Mouse (Mus musculus) stomach, embryonic 15.5 days (tissue): ENCODE results near the gene Timp2. TPM values are rescaled to one million over a fixed set of nuclear protein-coding genes. Genes with fewer than 3 reads are reported as not detected.
A peak's percentile ranks its signal among the peaks of the same experiment; 100 is the strongest.

ENCODE experiments used
- ATAC-seq: fragments of 200-750 bp; cut with Nextera tagmentation; 2 replicates; pipeline ENCODE4 v1.8.0; 2017; ENCODE audit warnings: low read depth, moderate number of reproducible peaks, moderate TSS enrichment; ENCODE audit not compliant: insufficient read depth, low FRiP score
- H3K27ac ChIP-seq: fragments of 300-500 bp; sonication (generic); 2 replicates; pipeline ENCODE4 v1.5.1; 2015; ENCODE audit warnings: mild to moderate bottlenecking, inconsistent platforms
- H3K27me3 ChIP-seq: fragments of 300-500 bp; sonication (generic); replicated peaks from 2 replicates; pipeline ENCODE4 v1.6.1; 2015; ENCODE audit warnings: inconsistent platforms
- H3K36me3 ChIP-seq: fragments of 300-500 bp; sonication (generic); 2 replicates; pipeline ENCODE4 v1.6.1; 2015; ENCODE audit warnings: inconsistent platforms
- H3K4me1 ChIP-seq: fragments of 300-500 bp; sonication (generic); 2 replicates; pipeline ENCODE4 v1.6.1; 2015; ENCODE audit warnings: inconsistent platforms
- H3K4me2 ChIP-seq: fragments of 300-500 bp; sonication (generic); 2 replicates; pipeline ENCODE4 v1.6.1; 2015; ENCODE audit warnings: mild to moderate bottlenecking, inconsistent platforms
- H3K4me3 ChIP-seq: fragments of 300-500 bp; sonication (generic); replicated peaks from 2 replicates; pipeline ENCODE4 v1.5.1; 2015; ENCODE audit warnings: inconsistent platforms
- H3K9ac ChIP-seq: fragments of 300-500 bp; sonication (generic); 2 replicates; pipeline ENCODE4 v1.6.1; 2015; ENCODE audit warnings: inconsistent platforms
- H3K9me3 ChIP-seq: fragments of 300-500 bp; sonication (generic); 2 replicates; pipeline ENCODE4 v1.6.1; 2016; ENCODE audit warnings: inconsistent platforms
- WGBS: fragments of 180-500 bp; shearing (Covaris S2); methylation state at CpG from one replicate; pipeline ENCODE4 v1.1.7; 2015; 5-methylcytosine and 5-hydroxymethylcytosine counted together
- polyA plus RNA-seq: library from polyadenylated mRNA; unstranded; fragments of >200 nt; fragmentation: Nextera tagmentation; extraction: Ambion mirVana; gene quantifications from 2 replicates; pipeline ENCODE4 v1.2.1, GENCODE M21; 2015

Gene Timp2
- polyA plus RNA-seq = 78.8 and 83.0 TPM in 2 replicates

DNA sequence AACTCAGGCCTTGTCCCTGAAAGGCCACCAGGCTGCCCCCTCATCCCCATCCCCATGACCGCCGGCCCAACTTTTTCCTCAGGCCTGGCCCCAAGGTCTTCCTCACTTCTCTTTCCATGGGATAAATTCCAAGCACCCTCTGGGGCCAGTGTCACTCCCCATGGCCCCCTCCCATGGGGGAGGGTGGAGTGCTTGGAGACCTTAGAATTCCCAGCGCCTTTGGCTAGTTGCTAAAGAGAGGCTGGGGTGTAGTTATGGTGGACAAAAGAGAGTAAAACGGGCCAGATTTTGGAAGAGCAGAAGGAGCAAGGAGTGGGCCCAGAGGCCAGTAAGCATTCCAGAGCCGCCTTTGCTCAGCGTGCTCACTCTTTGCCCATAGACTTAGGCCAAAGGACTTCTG is at the start of gene Timp2:
Gene Timp2, minus strand, starts transcription at position 101 of the 400 bp plus-strand sequence.
- Histone ChIP-seq H3K27ac (peak within 1 kb of the TSS; percentile 90), H3K27me3 (no peaks in the 10 kb centered on the region), H3K9ac (peak within 1 kb of the TSS; percentile 80), H3K4me2 (peak within 1 kb of the TSS; percentile 72), H3K4me1 (peaks cover 28% of the 10 kb centered on the region), H3K9me3 (no peaks in the 10 kb centered on the region), H3K36me3 (no peaks in the 10 kb centered on the region), H3K4me3 (peak within 1 kb of the TSS; percentile 72)
- 39% methylated on average over 6 of the region's 6 CpGs for WGBS
- no peak for ATAC-seq

DNA sequence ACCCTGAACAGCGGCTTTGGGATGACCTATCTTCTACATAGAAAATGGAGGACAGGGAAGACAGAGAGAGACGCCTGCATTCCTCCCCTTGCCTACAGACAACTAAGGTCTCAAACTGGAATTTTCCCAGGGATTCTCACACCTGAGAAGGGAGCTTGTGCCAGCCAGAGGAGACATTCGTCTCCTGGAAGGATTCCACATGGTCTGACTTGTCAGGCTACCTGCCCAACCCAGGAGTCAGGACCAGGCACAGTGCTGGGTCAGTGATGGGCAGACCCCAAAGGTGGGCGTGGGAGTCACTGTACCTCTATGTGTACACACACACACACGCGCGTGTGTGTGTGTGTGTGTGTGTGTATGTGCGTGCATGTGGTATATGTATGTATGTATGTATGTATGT is 49.8 kb upstream of the Timp2 start:
- 89% methylated on average over 8 of the region's 8 CpGs for WGBS
- H3K4me3 ChIP-seq = no peak overlapping the region
- no peaks in the 10 kb centered on the region for H3K9me3 ChIP-seq
- no peak overlapping the region for H3K9ac ChIP-seq
- H3K27ac ChIP-seq = no peak overlapping the region
- peaks cover 27% of the 10 kb centered on the region for H3K36me3 ChIP-seq
- H3K27me3 ChIP-seq = no peaks in the 10 kb centered on the region
- no peak for ATAC-seq
- H3K4me1 ChIP-seq = peaks cover 33% of the 10 kb centered on the region
- no peak overlapping the region for H3K4me2 ChIP-seq

DNA sequence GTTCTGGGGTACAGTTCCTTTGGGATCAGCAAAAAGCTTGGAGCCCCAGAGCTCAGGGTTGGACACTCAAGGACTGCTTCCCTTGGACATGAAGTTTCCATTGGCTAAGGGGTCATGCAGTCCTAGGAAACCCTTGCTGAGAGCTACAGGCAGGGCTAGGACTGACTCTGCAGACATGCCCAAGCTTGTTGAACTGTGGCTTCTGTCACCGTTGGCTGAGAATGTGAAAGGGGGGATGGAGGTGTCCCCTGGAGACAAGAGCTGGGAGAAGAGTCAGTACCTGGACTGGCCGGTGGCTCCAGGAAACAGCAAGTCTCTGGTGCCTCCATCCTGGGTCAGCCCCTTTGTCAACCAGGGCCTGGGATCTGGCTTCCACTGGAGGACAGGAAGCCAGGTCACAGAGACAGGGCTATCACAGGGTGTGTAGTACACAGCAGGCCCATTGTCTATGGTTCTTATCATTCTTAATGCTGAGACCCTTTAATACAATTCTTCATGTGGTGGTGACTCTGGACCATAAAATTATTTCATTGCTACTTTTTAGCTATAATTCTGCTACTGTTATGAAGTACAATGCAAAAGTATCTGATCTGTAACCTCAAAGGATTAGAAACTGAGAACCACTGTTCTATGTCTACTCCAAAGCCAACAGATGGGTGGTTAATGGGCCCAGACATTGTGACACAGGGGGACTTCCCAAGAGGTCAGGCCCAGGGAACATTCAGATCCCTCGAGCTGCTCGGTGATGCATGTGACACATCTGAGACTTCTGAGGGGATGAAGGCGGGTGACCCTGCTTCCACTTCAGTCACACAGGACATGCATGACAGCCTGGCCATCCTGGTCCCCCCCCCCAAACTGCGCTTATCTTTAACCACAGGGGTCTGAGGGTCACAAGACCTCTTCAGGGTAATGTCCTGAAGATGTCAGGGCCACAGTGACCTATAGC is 48.7 kb upstream of the Timp2 start:
- Histone ChIP-seq H3K27ac (no peak overlapping the region), H3K9me3 (no peaks in the 10 kb centered on the region), H3K9ac (no peak overlapping the region), H3K4me3 (no peak overlapping the region), H3K4me2 (no peak overlapping the region), H3K4me1 (peaks cover 38% of the 10 kb centered on the region), H3K27me3 (no peaks in the 10 kb centered on the region), H3K36me3 (peaks cover 26% of the 10 kb centered on the region)
- 84% methylated on average over 6 of the region's 6 CpGs for WGBS
- ATAC-seq = no peak

DNA sequence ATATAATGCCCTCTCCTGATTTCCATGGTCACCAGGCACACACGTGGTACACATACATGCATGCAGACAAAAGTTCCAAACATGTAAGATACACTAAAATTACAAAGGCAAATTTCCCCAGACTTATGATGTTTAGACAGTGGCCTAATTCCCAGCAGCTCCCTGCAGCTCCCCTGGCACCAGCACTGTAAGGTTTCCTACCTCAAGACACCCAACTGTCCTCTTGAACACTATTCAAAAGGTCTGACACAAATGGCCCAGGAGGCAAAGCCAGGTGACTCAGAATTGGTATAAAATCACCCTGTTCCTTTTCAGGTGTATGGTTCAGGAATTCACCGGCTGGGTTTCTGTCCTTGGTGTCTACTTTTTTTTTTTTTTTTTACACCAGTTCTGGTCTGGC is 47.6 kb upstream of the Timp2 start:
- no peak overlapping the region for H3K9ac ChIP-seq
- no peaks in the 10 kb centered on the region for H3K27me3 ChIP-seq
- ATAC-seq = no peak
- H3K4me1 ChIP-seq = peaks cover 38% of the 10 kb centered on the region
- 84% methylated on average over 2 of the region's 2 CpGs for WGBS
- H3K4me3 ChIP-seq = no peak overlapping the region
- H3K27ac ChIP-seq = no peak overlapping the region
- peaks cover 24% of the 10 kb centered on the region for H3K36me3 ChIP-seq
- no peak overlapping the region for H3K4me2 ChIP-seq
- H3K9me3 ChIP-seq = no peaks in the 10 kb centered on the region

DNA sequence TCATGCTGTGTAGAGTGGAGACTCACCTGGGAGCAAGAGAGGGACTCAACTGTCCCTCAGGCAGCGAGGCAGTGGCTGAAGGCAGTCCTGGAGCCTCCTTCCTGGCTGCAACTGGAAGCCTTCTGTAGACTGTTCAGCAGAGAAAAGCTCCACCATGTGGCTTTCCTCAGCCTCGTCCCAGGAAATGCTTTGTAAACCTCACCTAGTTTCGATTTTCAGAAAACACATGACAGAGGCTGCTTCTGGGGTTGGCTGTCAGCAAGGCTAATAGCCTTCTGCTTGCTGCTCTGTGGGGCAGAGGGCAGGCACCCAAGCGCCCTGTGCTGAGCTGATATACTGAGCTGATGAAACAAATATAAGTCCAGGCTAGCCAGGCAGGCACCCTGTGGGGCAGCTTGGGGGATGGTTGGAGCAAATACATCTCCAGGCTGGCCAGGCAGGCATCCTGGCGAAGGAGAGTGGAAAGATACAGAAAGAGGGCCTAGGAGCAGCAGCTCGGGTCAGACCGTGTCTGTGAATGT is 46.3 kb upstream of the Timp2 start, which contains the start of gene Lgals3bp:
Gene Lgals3bp, minus strand, starts transcription at position 333 of the 521 bp plus-strand sequence.
- Histone ChIP-seq H3K27ac (peak within 1 kb of the TSS; percentile 89), H3K9me3 (no peaks in the 10 kb centered on the region), H3K4me1 (peaks cover 40% of the 10 kb centered on the region), H3K4me3 (peak within 1 kb of the TSS; percentile 28), H3K27me3 (no peaks in the 10 kb centered on the region), H3K9ac (no peak within 1 kb of the TSS), H3K36me3 (peaks cover 15% of the 10 kb centered on the region), H3K4me2 (peak within 1 kb of the TSS; percentile 44)
- WGBS = 22% methylated on average over 7 of the region's 7 CpGs
- peak; percentile 76 for ATAC-seq

DNA sequence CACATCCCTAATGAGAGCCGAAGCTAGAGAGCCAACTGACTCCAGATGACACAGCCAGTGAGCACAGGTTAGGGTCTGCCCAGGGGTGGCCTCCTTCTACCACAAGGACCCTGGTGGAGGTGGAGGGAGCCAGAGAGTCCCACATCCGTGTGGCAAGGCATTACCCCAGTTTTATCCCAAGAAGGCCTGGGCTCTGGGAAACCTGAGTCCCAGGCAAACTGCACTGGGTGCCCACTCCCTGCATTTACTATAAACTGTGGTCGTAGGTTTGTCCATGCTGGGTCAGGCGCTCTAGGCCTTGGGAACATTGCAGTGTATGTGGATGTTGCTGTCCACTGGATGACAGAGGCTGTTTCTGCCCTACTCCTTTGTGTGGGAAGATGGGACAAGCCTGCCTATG is 45.7 kb upstream of the Timp2 start:
- H3K27me3 ChIP-seq = no peaks in the 10 kb centered on the region
- H3K36me3 ChIP-seq = peaks cover 12% of the 10 kb centered on the region
- ATAC-seq = no peak
- H3K9ac ChIP-seq = no peak overlapping the region
- peak overlapping the region; percentile 28 for H3K4me3 ChIP-seq
- H3K27ac ChIP-seq = peak overlapping the region; percentile 89
- peak overlapping the region; percentile 44 for H3K4me2 ChIP-seq
- 71% methylated on average over 4 of the region's 4 CpGs for WGBS
- peaks cover 35% of the 10 kb centered on the region for H3K4me1 ChIP-seq
- no peaks in the 10 kb centered on the region for H3K9me3 ChIP-seq

DNA sequence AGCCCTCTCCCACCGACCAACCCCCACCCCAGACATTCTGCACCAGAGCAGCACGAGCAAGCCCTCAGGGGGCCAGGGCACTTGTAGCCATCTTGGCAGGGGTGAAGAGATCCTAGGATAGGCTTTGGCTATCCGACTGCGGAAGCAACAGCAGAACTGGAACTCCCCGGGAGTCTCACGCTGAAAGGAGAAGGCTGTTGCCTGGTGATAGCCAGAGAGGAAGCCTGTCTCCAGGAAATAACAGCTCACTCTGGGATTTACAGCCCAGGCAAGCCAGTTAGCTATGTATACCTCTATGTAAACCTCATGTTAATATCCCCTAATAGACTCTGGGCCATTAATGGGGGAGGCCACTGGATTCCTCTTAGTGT is 45.0 kb upstream of the Timp2 start:
- ATAC-seq = no peak
- no peaks in the 10 kb centered on the region for H3K27me3 ChIP-seq
- peaks cover 28% of the 10 kb centered on the region for H3K4me1 ChIP-seq
- H3K4me2 ChIP-seq = peak overlapping the region; percentile 44
- peaks cover 13% of the 10 kb centered on the region for H3K36me3 ChIP-seq
- H3K9ac ChIP-seq = no peak overlapping the region
- WGBS = 26% methylated on average over 6 of the region's 6 CpGs
- peak overlapping the region; percentile 28; the same call in 1 of the 2 replicates for H3K4me3 ChIP-seq
- H3K9me3 ChIP-seq = no peaks in the 10 kb centered on the region
- peak overlapping the region; percentile 89 for H3K27ac ChIP-seq

DNA sequence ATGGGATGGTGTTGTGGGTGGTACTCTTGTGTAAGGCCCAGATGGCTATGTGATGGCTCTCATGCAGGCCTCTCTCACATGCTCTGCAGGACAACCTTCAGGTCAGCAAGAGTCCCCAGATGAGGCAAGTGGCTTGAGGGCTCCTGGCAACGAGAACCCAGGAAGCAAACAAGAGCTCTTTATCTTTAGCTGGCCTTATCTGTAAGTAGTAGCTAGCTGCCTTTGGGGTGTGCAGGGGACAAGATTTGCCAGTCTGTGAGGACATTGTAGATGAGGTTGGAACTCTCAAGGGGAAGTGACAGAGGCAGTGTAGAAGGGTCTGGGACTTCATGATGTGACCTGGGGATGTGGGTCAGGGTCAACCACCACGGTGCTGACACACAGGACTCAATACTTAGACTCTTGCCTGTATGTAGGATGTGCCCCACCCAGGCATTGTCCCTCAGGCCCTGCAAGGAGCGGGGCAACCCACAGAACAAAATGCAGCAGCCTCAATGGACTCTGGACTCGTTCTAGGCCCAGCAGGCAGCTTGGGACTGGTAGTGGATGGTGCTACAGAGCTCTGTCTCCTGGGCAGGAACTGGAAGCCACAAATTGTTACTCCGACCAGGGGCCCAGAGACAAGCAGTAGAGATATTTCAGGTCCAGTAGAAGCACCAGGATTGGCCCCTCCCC is 44.5 kb upstream of the Timp2 start:
- H3K36me3 ChIP-seq = peaks cover 10% of the 10 kb centered on the region; the same call in 1 of the 2 replicates
- no peak overlapping the region for H3K9ac ChIP-seq
- H3K4me2 ChIP-seq = peak overlapping the region; percentile 44
- no peaks in the 10 kb centered on the region for H3K9me3 ChIP-seq
- peak overlapping the region; percentile 89 for H3K27ac ChIP-seq
- no peak for ATAC-seq
- H3K4me1 ChIP-seq = peaks cover 28% of the 10 kb centered on the region
- WGBS = 65% methylated on average over 5 of the region's 5 CpGs
- peak overlapping the region; percentile 28; the same call in 1 of the 2 replicates for H3K4me3 ChIP-seq
- H3K27me3 ChIP-seq = no peaks in the 10 kb centered on the region

DNA sequence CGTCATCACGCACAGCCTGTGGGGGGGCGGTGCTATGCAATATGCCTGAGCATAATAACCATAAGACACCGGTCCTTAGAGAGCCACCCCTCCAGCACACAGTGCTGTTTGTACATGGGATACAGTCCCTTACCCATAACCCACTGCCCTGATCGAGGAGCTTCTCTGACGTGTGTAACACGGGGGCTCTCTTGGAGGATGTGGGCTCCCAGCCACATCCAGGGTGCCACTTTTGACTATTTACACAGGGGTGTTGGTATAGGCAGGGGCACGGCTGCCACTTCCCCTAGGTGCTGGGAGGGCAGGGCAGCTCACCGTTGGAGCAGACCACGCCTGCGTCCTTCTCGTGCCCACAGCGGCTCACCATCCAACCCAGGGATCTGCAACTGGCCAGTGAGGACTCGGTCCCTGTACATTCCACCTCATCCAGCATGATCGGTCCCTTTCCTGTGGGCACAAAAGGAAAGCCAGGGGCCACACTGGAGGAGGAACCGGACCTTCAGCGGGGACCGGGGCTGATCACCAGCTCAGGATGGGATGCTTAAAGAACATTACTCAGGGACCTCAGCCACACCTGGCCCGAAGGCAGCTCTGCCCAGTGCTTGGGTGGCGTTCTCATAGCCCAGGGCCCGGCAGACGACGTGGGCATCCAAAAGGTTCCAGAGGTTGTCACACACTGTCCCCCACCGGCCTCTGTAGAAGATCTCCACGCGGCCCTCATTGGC is 42.4 kb upstream of the Timp2 start:
- no peak overlapping the region for H3K9ac ChIP-seq
- peaks cover 28% of the 10 kb centered on the region for H3K4me1 ChIP-seq
- H3K4me3 ChIP-seq = no peak overlapping the region
- ATAC-seq = no peak
- H3K9me3 ChIP-seq = no peaks in the 10 kb centered on the region
- H3K36me3 ChIP-seq = peaks cover 10% of the 10 kb centered on the region; the same call in 1 of the 2 replicates
- no peak overlapping the region for H3K4me2 ChIP-seq
- H3K27ac ChIP-seq = no peak overlapping the region
- no peaks in the 10 kb centered on the region for H3K27me3 ChIP-seq
- 88% methylated on average over 26 of the region's 26 CpGs for WGBS

DNA sequence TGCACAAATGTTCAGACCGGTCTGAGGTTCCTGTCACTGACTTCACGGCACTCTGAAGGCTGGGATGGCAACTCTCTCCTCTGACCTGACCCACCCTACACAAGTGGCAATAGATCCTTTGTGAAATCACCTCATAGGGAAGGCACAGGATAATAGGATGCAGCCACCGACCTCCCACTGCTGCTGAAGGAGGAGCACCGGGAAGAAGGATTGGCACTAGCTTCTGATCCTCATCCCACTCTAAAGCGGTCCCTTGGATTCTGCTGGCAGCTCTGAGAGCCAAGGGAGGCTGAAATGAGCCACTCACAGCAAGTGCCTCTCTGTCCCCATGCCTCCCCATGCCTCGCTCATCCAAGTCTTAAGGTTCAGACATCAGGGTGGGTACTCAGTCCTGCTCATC is 39.0 kb upstream of the Timp2 start:
- no peak for ATAC-seq
- Histone ChIP-seq H3K27me3 (no peaks in the 10 kb centered on the region), H3K4me1 (0 out of 2 replicates have a peak, but pooled peaks cover 2% of the 10 kb centered on the region), H3K9me3 (no peaks in the 10 kb centered on the region), H3K4me2 (no peak overlapping the region), H3K4me3 (no peak overlapping the region), H3K27ac (no peak overlapping the region), H3K36me3 (peaks cover 10% of the 10 kb centered on the region; the same call in 1 of the 2 replicates), H3K9ac (no peak overlapping the region)
- 57% methylated on average over 6 of the region's 6 CpGs for WGBS

DNA sequence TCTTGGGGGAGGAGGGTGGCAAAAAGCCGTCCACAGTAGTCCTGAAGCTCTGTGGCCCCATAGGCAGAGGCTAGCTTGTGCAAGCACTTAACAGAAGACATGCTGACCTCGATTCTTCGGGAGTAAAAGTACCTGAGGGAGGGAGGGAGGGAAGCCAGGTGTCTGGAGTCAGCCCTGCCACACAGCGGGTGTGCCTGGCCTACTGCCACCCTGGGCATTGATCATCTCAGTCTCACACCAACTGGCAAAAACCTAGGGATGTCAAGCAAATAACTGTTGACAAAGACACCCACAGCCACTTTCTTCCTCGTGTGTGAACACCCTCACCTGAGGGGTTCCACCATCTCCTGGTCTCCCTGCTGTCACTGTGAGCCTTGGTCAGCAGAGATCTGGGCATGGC is 38.5 kb upstream of the Timp2 start:
- H3K27me3 ChIP-seq = no peaks in the 10 kb centered on the region
- no peaks in the 10 kb centered on the region for H3K9me3 ChIP-seq
- H3K4me1 ChIP-seq = 0 out of 2 replicates have a peak, but pooled peaks cover 2% of the 10 kb centered on the region
- no peak for ATAC-seq
- no peak overlapping the region for H3K4me3 ChIP-seq
- H3K27ac ChIP-seq = no peak overlapping the region
- peaks cover 10% of the 10 kb centered on the region; the same call in 1 of the 2 replicates for H3K36me3 ChIP-seq
- no peak overlapping the region for H3K9ac ChIP-seq
- no peak overlapping the region for H3K4me2 ChIP-seq
- 66% methylated on average over 5 of the region's 5 CpGs for WGBS
